Mouse (Mus musculus): ENCODE measurements around the gene Gramd4.

DNA sequence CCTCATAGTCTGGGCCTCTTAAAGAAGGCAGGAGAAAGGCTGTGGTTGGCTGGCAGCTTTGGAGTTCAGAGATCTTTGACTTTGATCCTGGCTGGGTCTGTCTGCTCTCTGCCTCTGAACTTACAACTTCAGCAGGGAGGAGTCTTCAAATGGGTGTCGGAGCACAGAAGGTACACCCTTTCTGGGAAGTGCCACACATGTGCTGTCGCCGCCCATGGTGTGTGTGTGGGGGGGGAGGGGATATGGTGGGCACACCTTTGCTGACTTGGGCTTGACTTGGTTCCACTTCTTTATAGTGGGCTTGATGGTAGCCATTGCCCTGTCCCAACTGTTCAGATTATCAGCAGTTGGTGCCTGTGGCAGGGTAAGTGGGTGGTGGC, 7.3 kb downstream of the Gramd4 start:
- TF ChIP-seq CTCF (IDR thresholded peaks at IDR 0.05) (no peak), EP300 (IDR thresholded peaks at IDR 0.05; ENCODE audit: insufficient read depth, low read depth, low read length) (no peak)
